Mouse (Mus musculus): Measurements from ENCODE around the gene Emcn.

Gene Emcn

DNA sequence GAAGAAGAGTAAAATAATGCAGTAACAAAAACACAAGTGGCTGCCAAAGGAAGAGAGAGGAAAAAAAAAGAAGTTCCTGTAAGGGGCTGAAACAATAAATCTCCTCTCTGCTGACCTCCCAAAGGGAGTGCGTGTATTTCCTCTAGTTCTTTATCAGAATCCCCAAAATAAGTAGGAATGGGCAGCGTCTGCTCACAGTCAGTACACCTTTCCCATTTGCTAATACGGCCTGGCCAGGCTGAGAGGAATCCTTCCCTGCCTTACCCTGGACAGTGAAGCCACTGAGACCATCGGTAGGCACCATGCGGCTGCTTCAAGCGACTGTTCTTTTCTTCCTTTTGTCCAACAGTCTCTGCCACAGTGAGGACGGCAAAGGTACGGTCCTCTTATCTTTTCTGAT is at the start of gene Emcn:
Gene Emcn (plus strand): TSS at position 130 of the 400 bp plus-strand sequence.
- DNase-seq, result no peak

DNA sequence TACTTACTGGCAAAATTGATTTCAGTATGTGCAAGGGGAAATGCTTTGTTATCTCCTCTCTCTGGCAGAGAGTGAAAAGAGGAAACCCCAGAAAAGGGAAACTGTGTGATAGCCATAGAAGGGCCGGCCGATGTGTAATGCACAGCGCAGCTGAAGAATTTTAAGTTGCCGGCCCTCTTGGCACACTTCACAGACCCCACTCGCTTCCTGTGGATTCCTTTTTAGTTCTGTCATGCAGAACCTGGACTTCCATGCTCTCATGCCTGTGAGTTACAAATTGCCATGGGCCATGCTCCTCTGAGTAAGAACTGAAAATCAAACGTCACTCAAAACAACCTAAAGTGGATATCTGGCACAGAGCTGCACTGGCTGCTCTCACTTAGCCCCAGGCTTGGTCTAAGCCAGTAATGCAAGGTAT is 47.7 kb upstream of the Emcn start:
- no peak for DNase-seq

DNA sequence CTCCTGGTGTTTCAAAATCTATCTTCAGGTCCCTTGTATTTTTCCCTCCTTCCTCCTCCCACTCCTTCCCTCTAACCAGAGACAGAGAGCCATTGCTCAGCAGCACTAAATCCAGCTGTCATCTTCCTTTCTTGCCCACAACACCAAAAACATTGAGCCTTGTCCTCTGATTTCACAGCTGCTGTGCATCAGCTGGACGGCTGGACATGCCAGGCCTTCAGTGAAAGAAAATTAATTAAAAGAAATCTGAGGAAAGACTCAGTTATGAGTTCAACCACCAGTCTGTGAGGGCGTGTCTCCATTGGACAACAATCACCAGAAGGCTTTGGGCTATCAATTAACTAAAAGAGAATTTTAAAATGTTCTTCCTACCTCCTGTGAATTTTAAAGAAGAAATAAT is 42.6 kb upstream of the Emcn start:
- DNase-seq, result no peak

DNA sequence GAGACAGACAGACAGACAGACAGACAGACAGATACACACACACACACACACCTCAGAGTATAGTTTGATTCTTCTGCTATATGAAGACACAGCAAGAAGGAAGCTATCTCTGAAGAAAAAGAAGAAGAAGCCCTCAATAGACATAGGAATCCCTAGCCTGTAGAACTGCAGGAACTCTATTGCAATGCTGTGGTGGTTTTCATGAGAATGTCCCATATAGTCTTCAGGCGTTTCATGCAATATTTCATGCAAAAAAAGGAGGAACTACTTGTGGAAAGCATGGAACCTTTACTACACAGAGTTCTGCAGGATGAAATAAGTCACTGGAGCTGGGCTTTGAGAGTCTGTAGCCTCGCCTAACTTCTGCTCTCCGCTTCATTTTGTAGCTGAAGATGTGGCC is 40.7 kb upstream of the Emcn start:
- no peak for DNase-seq

DNA sequence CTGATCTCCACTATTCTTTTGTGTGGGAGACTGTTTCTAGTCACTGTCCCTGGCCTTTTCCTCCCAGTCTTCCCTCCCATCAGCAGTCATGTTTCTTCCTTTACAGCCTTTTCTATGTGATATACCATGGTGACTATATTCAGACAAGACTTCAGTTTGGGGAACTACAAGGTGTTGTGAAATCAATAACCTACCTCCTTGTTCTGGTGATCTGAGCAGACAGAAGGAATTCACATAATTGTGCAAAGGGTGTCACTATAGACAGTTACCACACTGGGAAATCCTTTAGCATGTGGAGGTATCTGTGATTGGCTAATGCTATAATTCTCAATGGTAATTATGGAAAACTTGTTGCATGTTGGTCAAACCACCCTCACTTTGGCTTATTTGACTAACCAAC is 39.7 kb upstream of the Emcn start:
- no peak for DNase-seq

DNA sequence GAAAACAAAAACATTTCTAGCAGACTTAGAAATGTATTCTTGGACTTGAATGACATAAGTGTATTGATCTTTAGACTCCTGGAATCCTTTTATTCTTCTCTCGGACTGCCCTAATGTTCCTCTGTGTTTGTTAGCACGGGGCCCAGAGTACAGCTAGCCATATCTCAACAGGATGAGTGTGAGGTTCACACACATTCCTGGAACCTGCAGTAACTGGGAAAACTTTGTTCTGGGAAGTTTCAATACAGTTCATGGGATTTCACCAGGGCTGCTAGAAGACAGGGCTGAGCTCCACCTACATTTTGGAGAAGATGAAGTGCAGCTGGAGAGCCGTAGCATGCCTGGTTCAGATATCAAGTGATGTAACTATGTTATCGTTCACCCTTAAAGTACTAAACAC is 38.1 kb upstream of the Emcn start:
- no peak for DNase-seq

DNA sequence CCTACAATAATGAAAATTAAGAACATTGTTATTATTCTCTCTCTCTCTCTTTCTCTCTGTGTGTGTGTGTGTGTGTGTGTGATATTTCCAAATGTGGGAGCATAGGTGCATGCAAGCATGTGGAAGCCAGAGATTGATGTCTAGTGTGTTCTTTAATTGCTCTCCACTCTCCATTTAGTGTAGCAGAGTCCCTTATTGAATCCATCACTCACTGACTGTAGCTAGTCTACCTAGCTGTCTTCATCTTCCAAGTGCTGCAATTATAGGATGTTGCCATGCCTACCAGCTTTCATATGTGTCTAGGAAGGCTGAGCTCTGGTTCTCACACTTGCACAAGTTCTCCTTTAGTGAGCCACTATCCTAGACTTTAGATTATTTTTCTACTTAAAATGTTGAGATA is 30.9 kb upstream of the Emcn start:
- no peak for DNase-seq

DNA sequence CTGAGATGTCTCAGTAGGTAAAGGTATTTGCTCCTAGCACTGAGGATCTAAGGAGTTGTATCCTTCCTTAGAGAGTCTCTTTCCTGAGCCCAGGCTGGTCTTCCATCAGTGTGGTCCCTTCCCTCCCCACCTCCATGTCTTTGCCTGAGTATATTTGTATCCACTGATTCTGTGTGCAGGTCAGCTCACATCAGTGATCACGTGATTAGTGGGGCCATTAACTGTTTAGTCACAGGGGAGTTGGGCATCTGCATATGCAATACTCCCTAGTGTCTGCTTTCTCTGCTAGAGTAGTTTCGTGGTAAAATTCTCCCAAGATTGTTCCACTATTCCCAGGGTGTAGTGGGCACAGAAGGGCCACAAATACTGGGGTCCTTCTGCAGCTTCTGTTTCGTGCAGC is 28.3 kb upstream of the Emcn start:
- DNase-seq, result no peak

DNA sequence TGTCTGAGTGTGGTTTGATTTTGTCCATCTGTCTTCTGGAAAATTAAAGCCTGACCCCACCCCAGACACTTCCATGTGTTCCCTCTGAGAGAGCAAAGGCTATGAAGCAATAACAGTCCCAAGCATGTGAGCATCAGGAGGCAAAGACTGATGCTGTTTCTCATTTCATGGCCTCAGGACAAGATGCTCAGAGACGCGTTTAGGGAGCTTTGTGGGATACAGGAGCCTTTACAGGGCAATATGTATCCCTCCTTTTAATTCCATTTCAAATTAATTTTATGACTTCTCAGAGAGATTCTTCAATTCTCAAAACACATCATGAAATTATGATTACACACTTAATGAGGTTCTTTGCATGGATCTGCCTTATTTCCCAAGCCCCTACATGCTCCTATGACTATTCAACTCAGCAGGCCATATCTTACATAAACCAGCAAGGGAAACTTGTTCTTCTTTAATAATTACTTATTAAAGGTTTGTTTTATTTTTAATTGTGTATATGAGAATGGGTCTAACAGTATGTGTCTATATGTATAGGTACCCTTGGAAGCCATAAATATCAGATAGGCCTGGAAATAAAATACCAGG is 27.0 kb upstream of the Emcn start:
- no peak for DNase-seq

DNA sequence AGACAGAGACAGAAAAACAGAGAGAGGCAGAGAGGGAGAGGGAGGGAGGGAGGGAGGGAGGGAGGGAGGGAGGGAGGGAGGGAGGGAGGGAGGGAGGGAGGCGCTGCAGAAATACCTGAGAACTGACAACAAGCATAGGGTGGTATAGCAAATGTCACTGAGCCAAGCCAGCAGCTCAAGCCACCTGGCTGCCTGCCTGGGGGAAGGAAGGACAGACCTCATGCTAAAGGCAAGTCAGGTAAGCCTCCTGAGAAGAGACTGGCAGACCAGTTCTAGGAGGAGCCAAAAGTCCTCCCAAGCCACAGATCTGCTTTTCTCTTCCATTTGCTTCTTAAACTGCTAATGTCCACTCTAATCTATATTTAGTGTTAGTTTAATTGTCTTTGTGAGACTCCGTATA is 22.5 kb upstream of the Emcn start:
- no peak for DNase-seq

DNA sequence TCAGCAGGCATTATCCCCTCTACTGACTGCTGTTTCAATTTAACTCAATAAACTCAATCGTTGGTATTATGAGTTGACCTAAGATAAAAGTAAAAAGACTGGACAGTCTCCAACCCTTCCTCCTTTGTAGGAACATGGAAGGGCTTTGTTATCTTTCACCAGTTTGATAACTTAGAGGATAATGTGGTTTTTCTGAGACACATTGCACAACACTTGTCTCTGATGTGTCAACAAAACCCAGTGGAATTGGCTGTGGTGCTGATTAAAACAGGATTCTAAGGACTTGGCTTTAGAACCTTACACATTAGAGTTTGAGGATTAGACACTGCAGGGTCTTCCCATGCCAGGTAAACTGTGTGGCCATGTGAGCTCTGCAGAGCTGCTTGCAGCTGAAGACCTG is 20.9 kb upstream of the Emcn start:
- DNase-seq, result no peak

DNA sequence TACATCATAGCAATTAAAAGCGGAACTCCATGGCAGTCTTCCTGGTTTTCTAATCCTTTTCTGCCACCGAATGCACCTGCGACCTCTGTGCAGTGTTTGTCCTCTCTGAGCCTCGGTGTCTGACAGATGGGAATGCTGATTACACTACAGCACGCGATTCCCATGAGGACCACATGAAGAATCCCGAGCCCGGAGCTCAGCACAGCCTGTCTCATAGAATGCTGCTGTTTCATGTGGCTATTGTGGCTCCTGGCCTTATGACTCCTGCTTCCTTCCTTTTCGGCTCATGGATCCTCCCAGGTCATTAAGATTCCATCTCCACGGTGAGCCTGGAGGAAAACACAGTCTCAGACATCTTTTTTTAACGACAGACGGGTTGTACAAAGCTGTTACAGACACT is 18.6 kb upstream of the Emcn start:
- no peak for DNase-seq

DNA sequence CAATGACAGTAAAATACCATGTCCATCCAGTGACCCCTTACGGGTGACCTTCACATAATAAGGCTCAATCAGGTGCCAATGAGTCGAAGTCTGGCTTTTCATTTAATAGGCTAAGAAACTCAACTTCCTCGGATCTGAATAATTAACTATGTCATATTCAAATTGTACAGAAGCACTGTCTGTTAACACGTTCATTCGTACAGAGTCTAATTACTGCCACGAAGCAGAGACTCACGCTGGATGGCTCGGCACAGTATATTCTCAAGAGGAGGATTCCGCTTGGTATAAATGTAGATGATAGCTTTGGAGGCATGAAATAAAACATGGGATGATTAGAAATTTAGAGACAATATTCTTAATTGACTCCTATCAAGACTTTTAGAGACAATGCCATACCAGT is 11.0 kb upstream of the Emcn start:
- DNase-seq, result no peak

DNA sequence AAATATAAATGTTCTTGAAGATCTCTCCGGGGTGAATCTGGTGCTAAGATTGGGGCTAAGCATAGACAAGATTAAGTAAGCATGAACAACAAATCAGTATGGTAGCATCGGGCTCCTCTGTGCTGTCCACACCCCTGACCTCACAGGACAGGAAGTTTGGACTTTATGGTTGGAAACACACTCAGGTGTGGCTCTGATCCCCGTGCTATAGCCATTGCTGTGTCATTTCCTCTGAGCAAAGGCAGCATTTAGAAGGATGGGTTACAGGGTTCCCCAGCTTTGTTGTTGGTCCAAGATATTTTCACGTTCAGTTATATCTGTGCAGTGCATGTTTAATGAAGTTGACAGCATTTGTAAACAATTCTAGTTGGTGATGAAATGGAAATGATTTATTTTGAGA is 9.9 kb upstream of the Emcn start:
- DNase-seq, result no peak

DNA sequence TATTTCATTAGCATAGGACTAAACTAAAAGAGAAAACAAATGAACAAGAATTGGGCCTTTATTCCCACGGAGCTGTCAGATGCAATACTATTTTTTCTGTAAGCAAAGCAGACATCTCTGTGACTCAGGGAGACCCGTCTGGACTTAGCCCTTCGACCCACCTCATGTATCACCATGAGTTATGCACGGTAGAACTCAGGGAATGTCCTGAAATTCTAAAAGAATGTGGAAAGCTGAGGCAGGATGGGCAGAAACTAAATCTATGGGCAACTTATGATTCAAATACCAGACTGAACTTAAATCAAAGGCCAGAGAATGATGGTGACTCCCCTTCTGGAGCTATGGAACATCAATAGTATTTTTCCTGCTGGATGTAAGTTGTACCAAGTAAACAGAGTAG is 8.3 kb upstream of the Emcn start:
- no peak for DNase-seq

DNA sequence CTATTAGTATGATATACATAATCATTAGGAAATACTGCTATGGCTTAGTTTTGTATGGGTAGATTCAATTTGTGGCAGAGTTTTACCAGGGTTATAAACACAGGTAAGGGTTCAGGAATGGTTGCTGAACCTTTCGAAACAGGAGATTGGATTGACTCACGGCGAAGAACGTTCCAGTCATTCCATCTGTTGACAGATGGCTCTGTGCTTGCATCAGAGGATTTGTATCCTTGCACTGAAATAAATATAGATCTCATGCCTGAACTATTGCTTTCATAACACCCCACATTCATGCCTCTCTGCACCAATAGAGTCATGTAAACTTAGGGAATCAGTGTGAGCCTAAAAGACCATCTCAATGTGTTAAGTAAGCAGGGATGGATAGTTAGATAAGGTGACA is 4.9 kb upstream of the Emcn start:
- no peak for DNase-seq

DNA sequence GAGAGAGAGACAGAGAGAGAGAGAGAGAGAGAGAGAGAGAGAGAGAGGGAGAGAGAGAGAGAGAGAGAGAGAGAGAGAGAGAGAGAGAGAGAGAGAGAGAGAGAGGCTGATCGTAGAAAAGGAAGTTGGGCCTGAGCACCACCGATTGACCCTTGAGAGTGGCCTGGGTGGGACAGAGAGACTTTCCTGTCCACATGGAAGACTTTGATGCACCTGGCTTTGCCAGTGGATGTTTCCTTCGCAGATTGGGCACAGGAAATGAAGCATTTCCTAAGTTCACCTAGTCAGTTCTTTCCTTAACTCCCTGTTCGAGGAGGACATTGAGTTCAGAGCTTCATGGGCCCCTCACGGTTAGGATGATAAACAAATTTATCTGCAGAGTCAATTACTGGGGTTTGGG is 2.6 kb downstream of the Emcn start:
- no peak for DNase-seq

DNA sequence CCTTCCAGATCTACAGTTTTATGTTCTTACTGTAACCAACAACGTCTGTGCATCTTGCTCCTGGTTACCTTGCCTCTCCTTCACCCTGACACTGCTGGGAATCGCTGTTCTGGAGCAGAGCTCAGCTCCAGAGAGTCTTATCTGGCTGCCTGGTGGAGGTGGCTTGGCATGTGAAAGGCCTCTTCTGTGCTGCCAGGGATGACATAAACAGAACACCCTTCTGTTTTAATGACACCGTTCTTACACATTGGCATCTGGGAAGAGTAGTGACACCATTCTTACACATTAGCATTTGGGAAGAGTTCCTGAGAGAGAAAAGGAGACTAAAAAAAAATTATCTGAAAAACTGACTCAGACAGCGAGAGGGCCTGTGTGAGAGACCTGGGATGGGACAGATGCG is 11.0 kb downstream of the Emcn start:
- DNase-seq, result no peak

DNA sequence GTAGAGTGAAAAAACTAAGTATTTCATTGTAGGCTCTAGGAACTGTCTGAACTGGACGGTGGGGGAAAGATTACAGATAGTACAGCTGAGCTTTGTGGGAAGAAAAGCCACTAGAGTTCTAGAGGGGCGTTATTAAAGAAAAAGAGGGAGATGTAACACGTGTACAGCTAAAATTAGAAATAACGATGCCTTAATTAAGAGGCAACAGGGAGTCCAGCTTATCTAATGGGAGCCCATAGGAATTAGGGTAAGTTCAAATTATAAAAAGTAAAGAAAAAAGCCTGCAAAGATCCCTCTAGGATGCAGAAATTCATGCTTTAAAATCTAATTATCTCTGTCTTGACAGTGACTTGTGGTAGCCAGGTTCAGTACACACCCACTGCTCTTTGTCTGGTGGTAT is 15.8 kb downstream of the Emcn start:
- no peak for DNase-seq

DNA sequence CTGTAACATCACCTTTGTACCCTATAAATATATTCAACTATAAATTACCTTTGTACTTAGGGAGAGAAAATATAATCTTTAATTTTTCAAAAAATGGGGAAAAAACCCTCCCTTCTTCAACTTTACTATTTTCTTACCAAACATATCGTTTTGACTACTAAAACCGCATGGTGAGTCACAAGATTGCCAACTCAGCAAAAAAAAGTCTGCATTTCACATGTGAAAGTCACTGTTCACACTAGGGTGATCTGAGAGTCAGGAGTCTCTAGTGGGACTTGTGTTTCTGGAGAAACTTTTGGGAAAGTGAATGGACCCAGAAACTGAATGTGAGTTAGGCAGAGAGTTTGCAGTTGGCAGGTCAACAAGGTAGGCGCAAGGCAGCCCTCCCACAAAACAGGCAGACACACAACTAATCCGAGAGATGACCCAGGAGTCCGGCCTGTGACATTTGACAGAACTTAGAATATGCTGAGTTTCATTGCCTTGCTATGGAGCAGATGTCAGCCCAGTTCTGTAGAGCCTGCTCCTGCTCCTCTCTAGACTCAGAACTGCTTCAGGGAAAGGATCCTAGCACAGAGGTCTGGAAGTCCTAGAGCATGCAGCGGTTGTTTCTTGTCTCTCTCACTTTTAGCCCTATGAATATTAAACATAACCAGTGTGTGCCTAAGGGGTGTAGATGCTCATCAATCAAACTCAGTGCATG is 26.4 kb downstream of the Emcn start:
- no peak for DNase-seq

DNA sequence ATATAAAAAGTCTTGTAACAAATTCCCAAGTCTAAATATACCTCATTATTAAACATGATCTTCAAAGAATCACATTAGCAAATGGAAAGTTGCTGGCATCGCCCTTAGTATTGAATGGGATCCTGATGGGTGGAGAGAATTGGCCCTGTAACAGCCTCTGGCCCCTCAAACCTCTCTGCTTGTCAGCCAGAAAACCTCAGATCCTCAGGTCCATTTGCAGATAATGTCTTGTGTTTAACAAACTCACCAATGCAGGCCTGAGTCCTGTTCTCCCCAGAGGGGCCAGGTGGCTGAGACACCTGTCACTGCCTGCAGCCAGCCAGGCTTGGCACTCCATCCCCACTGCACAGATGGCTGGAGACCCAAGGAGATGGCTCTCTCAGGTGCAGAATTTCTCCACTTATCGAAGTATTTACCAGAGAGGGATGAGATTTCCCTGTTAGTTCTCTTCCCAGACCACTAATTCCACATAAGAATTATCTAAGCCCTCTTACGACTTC is 27.0 kb downstream of the Emcn start:
- no peak for DNase-seq

DNA sequence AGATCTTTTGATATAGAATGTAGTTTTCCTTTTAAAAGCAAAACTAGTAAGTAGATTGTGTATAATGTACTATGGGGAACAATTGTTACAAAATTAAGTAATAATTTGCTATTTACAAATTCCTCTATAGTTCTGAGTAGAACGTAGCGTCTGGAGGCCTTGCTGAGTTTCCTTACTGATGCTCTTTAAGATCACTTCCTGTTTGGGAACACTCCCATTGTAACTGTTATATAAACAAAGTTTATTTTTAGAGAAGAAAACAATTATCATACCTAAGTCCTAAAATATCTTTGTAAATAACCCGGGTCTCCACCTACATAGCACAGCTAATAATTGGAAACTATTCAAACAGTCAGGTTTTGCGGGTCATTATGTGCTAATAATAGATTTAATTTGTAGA is 32.0 kb downstream of the Emcn start:
- DNase-seq, result no peak

DNA sequence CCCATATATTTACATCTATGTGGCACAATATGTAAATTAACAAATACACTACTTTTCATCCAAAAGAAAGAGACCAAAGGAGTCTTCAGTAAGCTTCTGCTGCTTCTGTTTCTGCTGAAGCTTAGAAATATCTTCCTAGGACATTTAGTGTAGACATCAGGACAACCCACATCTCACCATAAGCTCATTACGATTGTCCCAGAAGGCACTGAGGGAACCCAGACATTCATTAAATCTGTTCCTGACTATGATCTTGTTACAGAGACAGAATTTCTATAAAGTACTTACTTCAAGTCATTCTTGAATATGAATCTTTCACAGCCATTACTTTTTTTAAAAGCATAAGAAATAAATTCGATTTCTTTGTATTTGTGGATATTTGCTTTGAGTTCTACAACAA is 41.4 kb downstream of the Emcn start:
- no peak for DNase-seq

DNA sequence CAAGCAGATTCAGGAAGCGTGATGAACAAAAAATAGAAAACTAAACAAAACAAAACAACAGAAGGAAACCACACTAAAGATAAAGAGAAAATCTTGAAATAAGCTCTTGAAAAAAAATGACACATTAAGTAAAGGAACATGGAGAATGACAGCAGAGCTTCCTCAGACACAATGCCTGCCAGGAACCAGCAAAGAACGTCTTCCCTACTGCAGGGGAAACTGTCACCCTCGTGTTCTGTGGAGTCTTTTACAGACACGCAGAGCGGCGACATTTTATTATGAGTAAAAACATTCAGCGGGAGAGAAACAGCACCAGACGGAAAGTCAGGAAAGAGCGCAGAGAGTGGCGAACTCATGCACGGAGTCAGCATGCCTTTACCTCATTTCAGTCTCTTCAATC is 54.7 kb downstream of the Emcn start:
- no peak for DNase-seq

DNA sequence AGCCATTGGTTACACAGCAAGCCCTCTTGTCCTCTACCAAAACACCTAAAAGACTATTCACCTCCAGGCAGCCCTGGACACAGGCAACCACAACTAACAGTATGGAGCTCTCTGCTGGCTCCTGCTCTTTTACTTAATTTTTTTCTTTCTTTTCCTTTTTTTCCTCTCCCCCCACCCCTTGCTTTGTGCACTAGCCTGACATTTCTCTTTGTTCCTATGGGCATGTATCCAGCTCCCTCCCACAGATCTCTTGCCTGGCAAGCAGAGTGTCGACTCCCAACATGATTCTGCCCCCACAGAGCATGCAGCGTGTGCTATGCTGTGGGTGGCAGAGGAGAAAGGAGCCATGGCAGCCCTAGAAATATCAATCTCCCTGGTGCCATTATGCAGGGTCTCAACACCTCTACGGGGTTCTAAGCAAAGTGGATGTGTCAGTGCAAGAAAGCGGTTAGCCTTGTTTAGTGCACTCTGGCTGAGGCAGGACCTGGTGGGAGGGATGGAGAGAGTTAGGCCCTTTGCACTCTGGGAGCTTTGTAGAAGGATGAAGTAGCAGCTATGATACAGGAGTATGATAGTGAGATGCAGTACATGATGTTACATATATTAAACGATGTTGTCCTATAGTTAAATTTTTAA is 74.7 kb downstream of the Emcn start:
- DNase-seq, result no peak

Measured in thymus, postnatal 36 days (tissue).